Mouse (Mus musculus): ENCODE measurements around the gene Pdap1. TPM values are rescaled to one million over a fixed set of nuclear protein-coding genes. Genes with fewer than 3 reads are reported as not detected.
"Not testable (repeated sequence)": the region's sequence is repeated elsewhere in the genome, so short reads cannot be mapped to it uniquely, and the experiment has no call there.

Gene Pdap1
- polyA plus RNA-seq, 1 experiment = 36.2 TPM

GRCm38 (mm10) chr5:145089878-145090277 is 50.2 kb downstream of the Pdap1 start:
- no peak for TF ChIP-seq CTCF (IDR thresholded peaks at IDR 0.05; ENCODE audit: borderline replicate concordance, control insufficient read depth, extremely low read depth, insufficient read depth, low read length, poor library complexity)
- no peak for TF ChIP-seq POLR2A (IDR thresholded peaks at IDR 0.05; ENCODE audit: control insufficient read depth, extremely low read depth, insufficient read depth, low read length, poor library complexity)
- no peak for DNase-seq
- no peak overlapping the region for H3K27ac ChIP-seq (ENCODE audit: control insufficient read depth, insufficient read depth, low read length)
- peaks cover 31% of the 10 kb centered on the region for H3K36me3 ChIP-seq (ENCODE audit: control insufficient read depth, insufficient read depth, low read length)
- H3K27me3 ChIP-seq (ENCODE audit: control insufficient read depth, insufficient read depth, low read length) = no peaks in the 10 kb centered on the region
- WGBS = 93% methylated on average over 3 of the region's 3 CpGs
- no peak overlapping the region for H3K4me3 ChIP-seq (ENCODE audit: control insufficient read depth, insufficient read depth, low read length)
- 0 out of 2 replicates have a peak, but pooled peaks cover 3% of the 10 kb centered on the region for H3K4me1 ChIP-seq (replicated peaks; ENCODE audit: control insufficient read depth, insufficient read depth, low read length)

GRCm38 (mm10) chr5:145088186-145088585 is 51.9 kb downstream of the Pdap1 start:
- Histone ChIP-seq H3K4me3 (ENCODE audit: control insufficient read depth, insufficient read depth, low read length) (no peak overlapping the region), H3K36me3 (ENCODE audit: control insufficient read depth, insufficient read depth, low read length) (peaks cover 14% of the 10 kb centered on the region), H3K27me3 (ENCODE audit: control insufficient read depth, insufficient read depth, low read length) (no peaks in the 10 kb centered on the region), H3K27ac (ENCODE audit: control insufficient read depth, insufficient read depth, low read length) (no peak overlapping the region), H3K4me1 (replicated peaks; ENCODE audit: control insufficient read depth, insufficient read depth, low read length) (peaks cover 7% of the 10 kb centered on the region)
- 99% methylated on average over 2 of the region's 2 CpGs for WGBS
- TF ChIP-seq POLR2A (IDR thresholded peaks at IDR 0.05; ENCODE audit: control insufficient read depth, extremely low read depth, insufficient read depth, low read length, poor library complexity) (no peak), CTCF (IDR thresholded peaks at IDR 0.05; ENCODE audit: borderline replicate concordance, control insufficient read depth, extremely low read depth, insufficient read depth, low read length, poor library complexity) (no peak)
- DNase-seq = no peak

- Histone ChIP-seq H3K27me3 (ENCODE audit: control insufficient read depth, insufficient read depth, low read length) (no peaks in the 10 kb centered on the region), H3K4me3 (ENCODE audit: control insufficient read depth, insufficient read depth, low read length) (no peak overlapping the region), H3K36me3 (ENCODE audit: control insufficient read depth, insufficient read depth, low read length) (no peaks in the 10 kb centered on the region), H3K27ac (ENCODE audit: control insufficient read depth, insufficient read depth, low read length) (no peak overlapping the region), H3K4me1 (replicated peaks; ENCODE audit: control insufficient read depth, insufficient read depth, low read length) (peaks cover 7% of the 10 kb centered on the region)
- no peak for DNase-seq
- no peak for TF ChIP-seq POLR2A (IDR thresholded peaks at IDR 0.05; ENCODE audit: control insufficient read depth, extremely low read depth, insufficient read depth, low read length, poor library complexity)
- TF ChIP-seq CTCF (IDR thresholded peaks at IDR 0.05; ENCODE audit: borderline replicate concordance, control insufficient read depth, extremely low read depth, insufficient read depth, low read length, poor library complexity) = no peak
- 55% methylated on average over 2 of the region's 2 CpGs for WGBS
These were observed 55.2 kb downstream of the Pdap1 start for GRCm38 (mm10) chr5:145084822-145085221.

GRCm38 (mm10) chr5:145083632-145084451 is 56.2 kb downstream of the Pdap1 start, which contains the start of the genes Arpc1a and Kpna7:
Gene Arpc1a (plus strand): TSS chr5:145083830.
Gene Kpna7 (minus strand): TSS chr5:145084030.
- Histone ChIP-seq H3K4me3 (ENCODE audit: control insufficient read depth, insufficient read depth, low read length) (peak within 1 kb of the TSS; percentile 76), H3K27ac (ENCODE audit: control insufficient read depth, insufficient read depth, low read length) (no peak within 1 kb of the TSS), H3K27me3 (ENCODE audit: control insufficient read depth, insufficient read depth, low read length) (no peaks in the 10 kb centered on the region), H3K4me1 (replicated peaks; ENCODE audit: control insufficient read depth, insufficient read depth, low read length) (peaks cover 7% of the 10 kb centered on the region), H3K36me3 (ENCODE audit: control insufficient read depth, insufficient read depth, low read length) (no peaks in the 10 kb centered on the region)
- WGBS = under 1% methylated on average over 54 of the region's 54 CpGs
- peak; percentile 94 for DNase-seq
- TF ChIP-seq CTCF (IDR thresholded peaks at IDR 0.05; ENCODE audit: borderline replicate concordance, control insufficient read depth, extremely low read depth, insufficient read depth, low read length, poor library complexity) = peak; percentile 31; the same call in 1 of the 2 replicates
- peak; percentile 78; the same call in 1 of the 2 replicates for TF ChIP-seq POLR2A (IDR thresholded peaks at IDR 0.05; ENCODE audit: control insufficient read depth, extremely low read depth, insufficient read depth, low read length, poor library complexity)

GRCm38 (mm10) chr5:145083201-145083600 is 56.8 kb downstream of the Pdap1 start:
- H3K4me3 ChIP-seq (ENCODE audit: control insufficient read depth, insufficient read depth, low read length); H3K27ac ChIP-seq (ENCODE audit: control insufficient read depth, insufficient read depth, low read length); H3K36me3 ChIP-seq (ENCODE audit: control insufficient read depth, insufficient read depth, low read length); DNase-seq; H3K4me1 ChIP-seq (replicated peaks; ENCODE audit: control insufficient read depth, insufficient read depth, low read length); H3K27me3 ChIP-seq (ENCODE audit: control insufficient read depth, insufficient read depth, low read length): not testable (repeated sequence)
- 48% methylated on average over 6 of the region's 6 CpGs for WGBS

- 94% methylated on average over 10 of the region's 10 CpGs for WGBS
These were observed 58.0 kb downstream of the Pdap1 start for GRCm38 (mm10) chr5:145081866-145082613.

More at GRCm38 (mm10) chr5:145081866-145082613, 58.0 kb downstream of the Pdap1 start:
- Histone ChIP-seq H3K36me3 (ENCODE audit: control insufficient read depth, insufficient read depth, low read length) (no peaks in the 10 kb centered on the region), H3K4me1 (replicated peaks; ENCODE audit: control insufficient read depth, insufficient read depth, low read length) (peaks cover 7% of the 10 kb centered on the region), H3K27ac (ENCODE audit: control insufficient read depth, insufficient read depth, low read length) (no peak overlapping the region), H3K27me3 (ENCODE audit: control insufficient read depth, insufficient read depth, low read length) (no peaks in the 10 kb centered on the region), H3K4me3 (ENCODE audit: control insufficient read depth, insufficient read depth, low read length) (no peak overlapping the region)
- TF ChIP-seq CTCF (IDR thresholded peaks at IDR 0.05; ENCODE audit: borderline replicate concordance, control insufficient read depth, extremely low read depth, insufficient read depth, low read length, poor library complexity) (no peak), POLR2A (IDR thresholded peaks at IDR 0.05; ENCODE audit: control insufficient read depth, extremely low read depth, insufficient read depth, low read length, poor library complexity) (no peak)
- DNase-seq = no peak

Other genes with a start within 250 kb of the Pdap1 start
- 33.6 and 34.4 TPM in 2 replicates for gene Smurf1, start 174.4 kb downstream of the Pdap1 start, polyA plus RNA-seq (2012; rRNA removed)
- not detected in 2 replicates for gene Gm4871, start 107.5 kb downstream of the Pdap1 start, polyA plus RNA-seq (2012; rRNA removed)
- gene 1700018F24Rik, start 97.2 kb downstream of the Pdap1 start, polyA plus RNA-seq (2012; rRNA removed) = not detected in 2 replicates
- 144 and 149 TPM in 2 replicates for gene Arpc1a, start 56.4 kb downstream of the Pdap1 start, polyA plus RNA-seq (2012; rRNA removed)
- 0.27 and 0.41 TPM in 2 replicates for gene Kpna7, start 56.2 kb downstream of the Pdap1 start, polyA plus RNA-seq (2012; rRNA removed)
- gene Arpc1b, start 26.0 kb downstream of the Pdap1 start, polyA plus RNA-seq (2012; rRNA removed) = 859 and 863 TPM in 2 replicates
- gene Bud31, start 124 bp upstream of the Pdap1 start, polyA plus RNA-seq (2012; rRNA removed) = 73.3 and 105 TPM in 2 replicates
- gene Ptcd1, start 26.9 kb upstream of the Pdap1 start, polyA plus RNA-seq (2012; rRNA removed) = 14.5 and 14.9 TPM in 2 replicates
- 63.5 and 66.0 TPM in 2 replicates for gene Cpsf4, start 27.0 kb upstream of the Pdap1 start, polyA plus RNA-seq (2012; rRNA removed)
- 129 and 175 TPM in 2 replicates for gene Atp5j2, start 51.8 kb upstream of the Pdap1 start, polyA plus RNA-seq (2012; rRNA removed)
- gene Zkscan14, start 61.6 kb upstream of the Pdap1 start, polyA plus RNA-seq (2012; rRNA removed) = 7.2 and 7.6 TPM in 2 replicates
- gene Zkscan5, start 64.3 kb upstream of the Pdap1 start, polyA plus RNA-seq (2012; rRNA removed) = 5.0 and 5.1 TPM in 2 replicates
- 18.2 and 22.1 TPM in 2 replicates for gene Zfp655, start 91.5 kb upstream of the Pdap1 start, polyA plus RNA-seq (2012; rRNA removed)
- 32.4 and 34.0 TPM in 2 replicates for gene Zscan25, start 140.3 kb upstream of the Pdap1 start, polyA plus RNA-seq (2012; rRNA removed)
- not detected in 2 replicates for gene Cyp3a57, start 205.0 kb upstream of the Pdap1 start, polyA plus RNA-seq (2012; rRNA removed)

Data from thymus, adult 2 months (tissue).